Mouse (Mus musculus): ENCODE measurements around the gene Rassf4.

Rassf4 gene

DNA sequence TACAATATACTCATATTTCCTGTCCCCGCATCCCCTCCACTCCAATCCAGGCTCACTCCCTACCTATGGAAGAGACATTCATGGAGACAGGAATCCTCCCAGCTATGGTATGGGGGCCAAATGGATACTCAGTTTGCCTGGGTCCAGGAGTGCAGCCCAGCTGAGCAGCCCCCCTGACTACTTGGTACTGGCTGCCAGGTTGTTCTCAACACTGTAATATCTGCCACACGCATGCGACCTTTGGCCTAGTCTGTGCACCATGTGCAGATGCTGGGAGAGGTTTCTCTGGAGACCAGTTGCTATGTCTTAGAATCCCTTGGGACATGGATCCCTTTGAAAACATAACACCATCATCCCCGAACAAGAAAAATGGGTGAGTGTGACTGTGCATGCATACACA is 2.0 kb downstream of the Rassf4 start:
- DNase-seq (ENCODE audit: low spot score) = no peak

DNA sequence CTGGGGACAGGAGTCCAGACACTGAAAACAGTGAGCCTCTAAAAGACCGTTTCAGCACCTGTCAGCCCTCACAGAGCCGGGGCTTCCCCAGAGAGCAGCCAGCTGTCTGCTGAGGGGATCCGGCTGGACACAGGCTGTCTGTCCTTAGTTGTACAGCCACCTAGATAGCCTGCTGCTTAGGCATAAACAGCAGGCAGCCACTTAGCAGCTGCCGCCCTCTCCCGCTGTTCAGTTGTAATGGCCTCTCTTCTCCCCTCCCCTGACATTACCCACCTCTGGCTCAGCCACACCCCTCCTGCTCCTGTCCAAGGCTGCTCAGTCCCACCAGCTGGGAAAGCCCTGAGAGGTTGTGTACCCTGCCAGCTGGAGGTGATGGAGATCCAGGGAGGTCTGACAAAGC is 2.7 kb downstream of the Rassf4 start:
- no peak for DNase-seq (ENCODE audit: low spot score)

DNA sequence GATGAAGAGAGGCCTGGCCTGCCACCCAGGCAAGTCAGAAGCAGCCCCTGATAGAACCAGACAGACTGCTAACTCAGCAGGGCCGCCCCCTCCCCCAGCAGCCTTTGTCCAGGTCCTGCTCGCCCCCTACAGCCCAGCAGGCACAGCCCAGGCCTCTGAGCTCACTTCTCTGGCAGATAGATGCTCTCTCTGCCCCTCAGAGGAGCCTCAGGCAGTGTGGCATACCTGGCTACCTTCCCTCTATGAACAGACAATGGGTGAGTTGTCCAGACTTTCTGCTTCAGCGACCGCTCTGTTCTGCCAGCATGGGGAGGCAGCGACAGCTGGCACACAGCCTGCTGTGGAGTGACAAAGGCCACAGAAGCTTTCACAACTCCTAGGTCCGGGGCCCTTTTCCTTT is 3.6 kb downstream of the Rassf4 start:
- no peak for DNase-seq (ENCODE audit: low spot score)

DNA sequence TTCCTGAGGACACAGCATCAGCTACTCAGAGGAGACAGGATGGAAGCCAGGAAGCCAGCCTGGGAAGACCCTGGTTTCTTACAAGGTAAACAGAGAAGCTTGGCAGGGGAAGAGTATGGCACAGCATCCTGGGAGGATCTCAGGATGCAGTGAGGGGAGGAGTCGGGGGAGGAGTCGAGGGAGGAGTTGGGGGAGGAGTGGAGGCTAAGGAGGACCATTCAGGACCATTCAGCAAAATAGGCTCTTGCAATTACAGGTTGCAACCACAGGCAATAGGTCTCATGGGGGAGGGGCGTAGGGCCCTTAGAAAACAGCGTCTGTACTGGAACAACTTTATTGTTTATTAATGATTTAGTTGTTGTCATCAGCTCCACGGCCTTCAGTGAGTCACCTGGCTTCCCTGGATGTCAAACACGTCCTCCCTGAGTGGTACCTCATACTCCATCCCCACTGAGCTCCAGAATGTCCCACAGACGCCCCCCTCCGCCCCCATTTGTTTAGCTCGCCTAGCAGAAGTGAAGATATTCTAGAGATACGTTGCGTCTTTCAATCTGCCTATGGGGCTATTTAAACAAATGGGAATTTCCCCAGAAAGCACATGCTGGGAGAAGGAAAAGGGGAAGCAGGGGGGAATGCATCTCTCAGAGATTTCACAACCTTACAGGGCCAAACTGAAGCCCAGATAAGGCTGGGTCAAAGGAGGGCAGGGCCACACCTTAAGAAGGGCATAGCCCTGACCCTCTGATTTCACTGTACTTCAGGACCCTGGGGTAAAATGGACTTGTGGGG is 4.9 kb downstream of the Rassf4 start:
- no peak for DNase-seq (ENCODE audit: low spot score)

DNA sequence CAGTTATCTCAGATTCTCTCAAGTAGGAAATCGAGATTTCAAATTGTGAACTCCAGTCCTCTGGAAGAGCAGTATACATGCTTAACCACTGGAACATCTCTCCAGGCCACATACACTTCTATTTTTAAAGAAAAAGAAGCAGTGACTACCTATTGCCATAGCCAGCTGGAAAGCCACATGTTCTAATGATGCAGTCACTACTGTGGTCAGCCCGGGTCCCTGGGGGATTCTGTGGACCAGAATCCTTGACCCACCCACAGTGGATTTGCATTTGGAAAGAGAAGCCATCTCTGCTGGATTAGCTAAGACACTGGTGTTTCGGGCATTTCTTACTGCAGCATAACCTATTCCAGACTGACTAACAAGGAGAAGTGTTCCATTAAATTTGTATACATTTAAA is 6.4 kb downstream of the Rassf4 start:
- no peak for DNase-seq (ENCODE audit: low spot score)

DNA sequence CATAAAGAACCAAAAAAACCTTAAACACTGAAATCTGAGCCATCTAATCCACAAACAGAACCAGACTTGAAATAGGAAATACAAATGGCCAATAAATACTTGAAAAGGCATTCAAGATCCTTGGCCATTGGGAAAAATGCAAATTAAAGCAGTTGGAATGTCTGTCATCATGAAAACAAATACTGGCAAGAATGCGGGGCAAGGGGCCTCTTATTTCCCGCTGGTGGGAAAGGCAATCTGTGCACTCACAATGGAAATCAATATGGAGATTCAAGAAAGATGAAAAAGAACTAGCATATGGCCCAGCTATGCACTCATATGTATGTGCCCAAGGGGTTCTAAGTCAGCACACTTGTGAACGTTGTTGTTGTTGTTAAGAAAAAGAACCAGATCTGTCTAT is 6.9 kb downstream of the Rassf4 start:
- no peak for DNase-seq (ENCODE audit: low spot score)

DNA sequence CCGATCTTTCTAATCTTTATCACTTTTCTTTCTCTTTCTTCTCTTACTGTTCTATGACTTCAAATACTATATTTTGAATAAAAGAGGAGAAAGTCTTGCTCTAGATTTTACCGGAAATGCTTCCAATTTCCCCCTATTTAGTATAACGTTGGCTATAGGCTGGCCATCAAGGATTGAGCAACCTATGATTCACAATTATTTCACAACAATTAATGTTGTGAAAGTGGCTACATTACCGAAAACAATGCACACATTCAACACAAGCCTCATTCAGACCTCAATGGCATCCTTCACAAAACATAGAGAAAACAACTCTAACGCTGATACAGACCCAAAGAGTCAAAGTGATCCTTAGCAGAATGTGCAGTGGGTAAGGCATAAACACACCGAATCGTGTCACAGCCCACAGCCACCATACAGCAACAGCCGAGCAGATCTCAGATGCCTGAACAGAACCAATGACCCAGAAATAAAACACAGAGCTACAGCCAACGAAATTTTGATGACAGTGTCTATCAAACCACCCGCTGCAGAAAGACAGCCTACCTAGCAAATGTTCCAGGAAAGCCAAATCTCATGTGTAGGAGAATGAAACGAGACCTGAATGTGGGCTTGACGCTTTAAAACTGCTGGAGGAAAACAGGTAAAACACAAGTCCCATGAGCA is 7.5 kb downstream of the Rassf4 start:
- no peak for DNase-seq (ENCODE audit: low spot score)

DNA sequence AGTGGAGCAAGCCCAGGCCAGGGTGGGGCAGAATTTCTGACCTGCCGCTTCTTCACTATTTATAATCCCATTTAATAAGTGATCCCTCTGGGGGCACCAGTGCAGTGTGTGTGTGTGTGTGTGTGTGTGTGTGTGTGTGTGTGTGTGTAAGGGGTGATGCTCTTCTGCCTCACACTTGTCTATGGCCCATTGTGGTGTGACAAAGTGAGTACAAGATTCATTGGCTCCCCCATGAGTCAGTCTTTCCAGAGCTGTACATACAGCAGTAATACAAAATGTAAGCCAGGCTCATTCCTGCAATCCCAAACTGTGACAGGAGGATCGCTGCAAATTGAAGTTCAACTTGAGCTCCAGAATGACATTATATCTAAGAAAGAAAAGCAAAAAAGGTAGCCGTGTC is 8.9 kb downstream of the Rassf4 start:
- no peak for DNase-seq (ENCODE audit: low spot score)

DNA sequence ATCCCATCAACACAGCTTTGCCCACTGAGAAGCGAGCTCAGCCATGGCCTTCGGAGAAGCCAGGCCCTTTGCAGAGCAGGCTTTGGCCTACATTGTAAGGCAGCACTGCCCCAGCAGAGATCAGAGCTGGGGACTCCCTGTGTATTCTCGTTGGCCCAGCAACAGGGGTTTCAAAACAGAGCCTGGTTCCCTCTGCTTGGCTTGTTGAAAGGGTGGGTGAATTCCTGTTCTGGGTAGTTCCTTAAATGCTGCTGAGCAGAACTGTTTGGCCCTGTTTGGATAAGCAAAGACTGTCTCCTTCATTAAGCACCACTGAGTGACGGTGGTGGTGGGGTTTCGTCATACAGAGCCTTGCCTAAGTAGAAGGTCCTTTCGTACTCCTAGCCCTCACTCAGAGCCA is 9.7 kb downstream of the Rassf4 start:
- no peak for DNase-seq (ENCODE audit: low spot score)

DNA sequence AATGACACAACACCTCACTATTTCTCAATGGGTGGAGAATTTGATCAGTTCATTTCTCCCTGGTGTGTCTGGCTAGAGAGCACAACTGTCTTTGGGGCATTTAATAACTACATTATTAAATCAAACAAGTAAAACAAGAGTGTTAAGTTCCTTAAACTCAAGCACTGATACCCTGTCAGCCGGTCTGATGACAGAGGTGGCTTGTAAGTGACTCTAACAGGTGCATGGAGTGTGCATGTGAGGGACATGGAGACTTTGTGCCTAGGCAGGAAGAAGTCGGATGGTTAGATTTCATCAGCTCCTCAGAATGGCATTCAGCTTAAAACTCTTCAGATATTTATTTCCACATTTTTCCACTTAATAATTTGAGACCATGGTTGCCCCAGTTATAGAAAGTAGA is 10.4 kb downstream of the Rassf4 start:
- DNase-seq (ENCODE audit: low spot score) = no peak

DNA sequence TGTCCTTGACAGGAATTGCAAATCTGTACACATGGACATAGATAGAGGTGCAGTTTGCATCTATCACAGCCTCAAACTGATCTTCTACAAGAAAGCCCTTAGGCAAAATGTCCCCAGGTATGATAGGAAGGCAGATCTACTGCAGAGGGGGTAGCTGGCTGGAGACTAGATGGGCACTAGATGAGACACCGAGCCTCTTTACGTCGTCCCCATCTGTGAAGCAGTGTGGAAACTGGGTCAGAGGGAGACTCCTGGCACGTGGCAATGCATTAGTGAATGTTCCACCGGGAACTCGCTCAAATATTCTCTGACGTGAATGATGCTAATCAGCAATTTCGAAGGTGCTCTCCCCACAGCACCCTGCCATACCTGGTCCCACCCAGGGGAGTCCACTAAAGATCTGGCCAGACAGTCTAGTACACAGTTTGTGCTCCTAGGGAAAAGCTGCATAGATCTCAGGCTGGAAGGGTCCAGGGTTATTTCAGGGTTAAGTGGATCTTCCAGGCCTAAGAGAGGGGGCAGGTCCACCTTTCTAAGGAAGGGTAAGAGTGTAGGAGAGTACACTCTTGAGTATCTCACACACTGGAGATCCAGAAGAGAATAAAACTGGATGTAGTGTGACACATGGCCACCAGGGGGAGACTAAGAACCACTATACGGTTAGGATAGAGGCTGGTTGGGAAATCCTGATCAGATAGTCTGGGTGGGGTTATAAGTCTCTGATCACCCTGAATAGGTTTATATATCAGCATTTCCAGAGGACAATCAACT is 19.9 kb downstream of the Rassf4 start:
- DNase-seq (ENCODE audit: low spot score) = peak; percentile 49

DNA sequence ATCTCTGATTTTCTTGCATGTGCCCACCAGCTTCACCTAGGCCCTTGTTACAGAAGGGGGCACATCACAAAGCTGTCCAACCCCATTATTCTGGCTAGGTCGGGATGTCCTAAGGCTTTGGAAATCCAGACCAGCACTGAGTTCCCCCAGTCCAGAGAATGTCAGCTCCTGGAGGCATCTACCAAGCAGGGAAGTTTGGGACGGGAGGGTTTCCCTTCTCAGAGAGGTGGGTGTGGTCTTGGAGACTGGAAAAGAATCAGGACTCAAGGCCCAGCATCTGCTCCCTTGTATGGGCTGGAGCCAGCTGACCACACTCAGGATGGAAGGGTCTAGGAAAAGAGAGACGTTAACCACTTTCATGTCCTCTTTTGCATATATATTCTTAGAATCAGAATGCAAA is 20.6 kb downstream of the Rassf4 start:
- no peak for DNase-seq (ENCODE audit: low spot score)

DNA sequence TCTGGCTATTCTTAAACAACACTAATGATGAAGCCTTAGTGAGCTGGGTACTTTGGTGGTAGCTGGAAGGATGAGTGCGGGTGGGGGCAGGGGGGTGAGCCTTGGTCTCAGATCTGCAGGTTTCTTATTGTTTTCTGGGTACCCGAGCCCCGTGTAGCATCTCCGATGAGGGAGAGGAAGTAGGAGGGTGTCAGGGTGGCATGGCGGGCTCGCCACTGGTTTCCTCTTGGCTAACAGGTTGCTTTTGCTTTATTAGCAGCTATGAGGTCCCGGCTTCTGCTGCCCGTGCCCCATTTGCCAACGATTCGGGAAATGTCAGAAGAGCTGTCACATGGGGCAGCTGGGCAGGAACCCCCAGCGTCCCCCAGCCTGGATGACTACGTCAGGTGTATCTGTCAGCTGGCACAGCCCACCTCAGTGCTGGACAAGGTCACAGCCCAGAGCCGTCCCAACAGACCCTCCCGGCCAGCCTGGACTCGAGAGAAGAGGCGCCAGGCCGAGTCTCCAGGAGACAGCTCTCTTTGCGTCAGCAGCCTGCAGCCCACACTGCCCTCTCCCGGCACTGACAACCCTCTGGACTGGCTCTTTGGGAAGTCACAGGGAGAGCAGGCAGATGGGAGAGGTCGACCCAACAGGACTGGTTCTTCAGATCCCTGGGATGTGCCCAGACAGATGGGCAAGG is 22.2 kb downstream of the Rassf4 start:
- DNase-seq (ENCODE audit: low spot score) = peak; percentile 23

DNA sequence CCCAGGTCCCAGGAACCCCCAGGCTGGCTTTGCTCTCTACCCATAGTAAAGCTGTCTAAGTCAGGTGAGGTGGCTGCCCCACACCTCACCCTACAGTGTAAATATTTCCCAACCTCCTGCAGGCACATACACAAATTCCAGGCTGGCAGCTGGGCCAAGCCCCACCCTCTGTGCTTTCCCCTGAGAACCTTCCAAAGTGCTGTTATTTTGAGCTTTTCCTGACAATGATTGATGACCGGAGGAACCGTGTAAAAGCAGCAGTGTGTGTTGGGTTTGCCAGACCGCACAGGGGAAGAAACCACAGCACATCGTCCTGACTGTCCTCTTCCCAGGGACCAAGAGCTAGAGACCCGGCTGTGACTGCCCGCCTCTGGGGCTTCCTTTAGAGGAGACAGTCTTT is 23.3 kb downstream of the Rassf4 start, which contains the start of gene Depp1:
Depp1 (plus strand) TSS at position 204 of the 400 bp plus-strand sequence.
- DNase-seq (ENCODE audit: low spot score) = peak; percentile 57

DNA sequence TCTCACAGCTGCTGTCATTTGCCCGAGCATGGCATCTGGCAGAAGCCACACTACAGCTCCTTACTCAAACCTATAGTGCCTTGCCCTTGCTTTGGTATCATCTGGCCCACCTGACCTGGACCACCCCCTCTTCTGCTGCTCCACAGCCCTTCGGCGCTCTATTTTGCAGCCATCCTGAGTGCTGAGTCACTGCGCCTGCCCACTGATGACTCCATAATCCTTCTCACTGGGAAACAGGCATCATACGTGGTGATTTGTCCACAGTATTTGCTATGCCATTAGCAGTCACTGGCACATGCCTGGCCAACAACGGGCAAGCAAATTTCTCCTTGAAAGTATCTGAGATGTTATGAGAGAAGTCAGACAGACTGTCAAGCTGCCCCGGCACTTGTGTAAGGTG is 23.9 kb downstream of the Rassf4 start:
- peak; percentile 23 for DNase-seq (ENCODE audit: low spot score)

DNA sequence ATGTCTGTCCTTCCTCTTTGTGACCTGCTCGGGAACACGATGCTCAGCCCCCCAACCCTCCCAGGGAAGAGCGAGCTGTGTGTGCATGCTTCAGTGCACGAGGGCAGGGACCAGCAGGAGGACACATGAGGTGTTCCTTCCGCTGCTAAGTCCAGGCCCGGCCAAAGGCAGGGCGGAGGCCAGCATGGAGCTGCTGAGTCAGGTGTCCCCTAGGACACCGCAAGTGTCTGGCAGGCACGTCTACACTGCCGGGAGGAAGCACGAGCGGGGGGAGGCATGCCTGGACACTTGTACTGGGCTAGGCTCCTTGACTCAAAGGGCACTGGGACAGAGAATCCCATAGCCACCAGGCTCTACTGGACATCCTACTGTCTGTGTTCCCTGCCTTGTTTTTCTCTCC is 26.0 kb downstream of the Rassf4 start:
- no peak for DNase-seq (ENCODE audit: low spot score)

DNA sequence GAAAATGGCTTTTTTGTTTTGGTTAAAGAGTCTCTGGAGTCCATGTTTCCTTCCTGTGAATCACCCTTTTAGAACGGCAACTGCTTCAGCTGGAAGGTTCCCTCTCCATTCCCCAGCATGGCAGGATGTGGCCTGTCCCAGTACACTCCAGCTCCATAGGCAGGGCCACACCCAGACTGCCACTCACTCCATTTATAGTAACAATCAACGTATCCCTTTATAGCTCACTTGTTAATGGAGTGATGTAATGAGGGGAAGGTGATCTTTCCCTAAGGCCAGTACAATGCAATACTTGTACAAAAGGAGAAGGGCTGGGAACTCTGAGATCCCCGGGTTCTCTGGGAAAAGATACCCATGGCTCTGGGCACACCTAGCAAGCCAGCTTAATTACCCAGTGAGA is 29.4 kb downstream of the Rassf4 start:
- DNase-seq (ENCODE audit: low spot score) = no peak

DNA sequence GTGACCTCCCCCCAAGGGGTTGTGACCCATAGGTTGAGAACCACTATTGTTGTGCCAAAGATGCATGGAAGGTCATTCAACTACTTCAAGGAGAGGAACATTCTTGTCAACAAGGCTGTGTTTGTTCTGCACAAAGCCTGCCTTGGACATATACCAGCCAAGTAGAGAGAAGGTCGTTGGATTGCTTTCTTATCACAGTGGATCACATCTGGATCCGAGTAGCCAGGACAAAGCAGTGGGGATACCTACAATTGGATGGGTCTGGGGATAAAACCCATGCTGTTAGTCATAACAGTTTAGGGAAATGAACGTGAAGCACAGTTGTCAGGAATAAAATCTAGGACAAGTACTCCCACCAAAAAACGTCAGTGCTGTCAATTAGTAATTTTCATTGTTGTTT is 29.9 kb downstream of the Rassf4 start:
- DNase-seq (ENCODE audit: low spot score) = no peak

DNA sequence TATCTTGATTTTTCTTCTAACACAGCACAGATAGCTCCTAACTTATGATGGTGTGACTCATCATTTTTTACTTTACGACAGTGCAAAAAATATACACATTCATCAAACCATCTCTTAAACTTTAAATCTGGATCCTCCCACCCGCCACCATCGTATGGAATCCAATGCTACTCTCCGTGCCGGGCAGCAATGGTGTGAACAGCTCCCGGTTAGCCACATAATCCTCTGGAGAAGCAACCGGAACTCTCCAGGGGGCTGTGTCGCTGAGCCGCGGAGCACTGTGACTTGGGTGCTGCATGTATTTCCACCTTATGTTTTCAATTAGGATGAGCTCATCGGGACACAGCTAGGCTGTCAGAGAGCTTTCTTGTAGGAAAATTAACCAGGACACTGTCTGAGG is 30.8 kb downstream of the Rassf4 start:
- no peak for DNase-seq (ENCODE audit: low spot score)

DNA sequence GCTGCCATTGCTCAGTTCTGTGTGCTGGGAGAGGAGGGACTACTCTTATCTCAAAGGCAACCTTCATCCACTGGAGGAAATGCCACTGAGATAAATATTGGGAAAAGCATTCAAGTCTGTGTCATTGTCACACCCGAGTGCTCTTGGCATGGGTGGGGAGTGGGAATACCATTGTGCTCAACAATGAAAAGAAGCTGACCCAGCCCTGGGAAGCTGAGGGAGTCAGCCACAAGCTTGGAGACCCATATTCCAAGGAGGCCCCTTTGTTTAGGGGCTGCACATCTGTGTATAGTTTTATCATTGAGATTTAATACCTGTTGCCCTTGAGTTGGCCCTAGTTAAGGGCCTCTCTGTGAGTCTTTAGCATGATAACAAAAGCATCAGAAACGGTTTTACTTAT is 34.1 kb downstream of the Rassf4 start:
- no peak for DNase-seq (ENCODE audit: low spot score)

DNA sequence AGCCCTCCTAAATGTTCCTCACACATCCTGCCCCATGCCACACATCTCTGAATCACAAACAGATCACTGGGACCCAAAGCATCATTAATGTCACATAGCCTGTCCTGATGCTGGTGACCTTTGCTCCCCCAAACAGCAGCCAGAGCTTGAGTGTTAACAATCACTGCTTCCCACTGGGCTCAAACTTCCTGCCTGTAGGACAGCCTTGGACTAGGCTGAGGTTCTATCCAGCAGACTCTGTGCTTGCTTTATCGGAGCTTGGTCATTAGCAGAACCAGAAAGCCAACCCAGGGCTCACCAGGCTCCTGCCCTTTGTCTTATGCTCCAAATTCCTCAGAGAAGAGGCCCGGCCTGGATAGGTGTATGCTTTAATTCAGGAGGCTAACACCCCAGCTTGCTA is 34.9 kb downstream of the Rassf4 start:
- DNase-seq (ENCODE audit: low spot score) = no peak

DNA sequence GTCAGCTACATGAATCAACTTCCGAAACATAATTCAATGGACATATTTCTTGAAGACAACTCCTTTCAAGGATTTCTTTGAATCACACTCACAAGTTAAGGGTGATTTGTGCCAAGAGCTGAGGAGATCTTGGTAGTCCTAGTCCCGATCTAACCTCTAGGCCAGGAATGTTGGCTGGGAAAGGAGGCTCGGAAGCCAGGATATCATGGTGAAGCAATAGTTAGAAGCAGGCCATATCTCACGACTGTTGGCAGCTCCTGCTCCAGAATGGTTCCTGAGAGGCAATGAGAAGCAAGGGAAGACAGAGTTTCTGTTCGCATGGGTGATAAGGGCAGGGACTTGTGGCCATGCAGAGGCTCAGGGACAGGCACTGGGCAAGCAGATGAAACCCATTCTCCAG is 36.3 kb downstream of the Rassf4 start:
- no peak for DNase-seq (ENCODE audit: low spot score)
